Mouse (Mus musculus) CH12.LX (cell line): ENCODE measurements around the gene Ube2j2.

Experiments used
- BHLHE40 ChIP-seq: IDR thresholded peaks from 2 replicates; pipeline ENCODE4 v1.6.1; 2011; ENCODE audit warnings: mild to moderate bottlenecking, low read depth, low read length, improper control_type of control experiment
- CTCF ChIP-seq, 2 experiments: IDR thresholded peaks in 1 of 2; conservative IDR thresholded peaks in 1 of 2; 2 replicates each; pipeline ENCODE4 v1.5.1; 2011 to 2012; ENCODE audit warnings: low read depth in 2 of 2, low read length in 2 of 2, improper control_type of control experiment in 1 of 2, inconsistent platforms in 1 of 2, mild to moderate bottlenecking in 1 of 2, moderate library complexity in 1 of 2
- MAX ChIP-seq: IDR thresholded peaks from 2 replicates; pipeline ENCODE4 v1.6.1; 2011; ENCODE audit warnings: low read length, improper control_type of control experiment
- POLR2A ChIP-seq: IDR thresholded peaks from 2 replicates; pipeline ENCODE4 v1.6.1; 2011; ENCODE audit warnings: low read depth, mild to moderate bottlenecking, improper control_type of control experiment, low read length

GRCm38 (mm10) chr4:155992906-155993547, 49.4 kb downstream of the Ube2j2 start:
- TF ChIP-seq MAX: peak; percentile 92
- TF ChIP-seq POLR2A: peak; percentile 73
- no peak for TF ChIP-seq CTCF (conservative IDR thresholded peaks at IDR 0.05 in 1 of 2, IDR thresholded peaks at IDR 0.05 in 1 of 2; ENCODE audit: low read depth in 2 of 2, low read length in 2 of 2)
- peak; percentile 32; the same call in 1 of the 2 replicates for TF ChIP-seq BHLHE40
